Mouse (Mus musculus) cerebellum, adult 2 months (tissue): Measurements from ENCODE around the gene Csf3.

Experiments used
- CTCF ChIP-seq: fragments of 200-500 bp; IDR thresholded peaks from 2 replicates; pipeline ENCODE4 v1.5.1; 2011; ENCODE audit warnings: low read depth, mild to moderate bottlenecking, control low read depth, low read length, moderate library complexity, borderline replicate concordance; ENCODE audit not compliant: insufficient read depth
- POLR2A ChIP-seq: fragments of 200-500 bp; IDR thresholded peaks from 2 replicates; pipeline ENCODE4 v1.6.1; 2011; ENCODE audit warnings: low read length, control low read depth, borderline replicate concordance; ENCODE audit not compliant: insufficient read depth

GRCm38 (mm10) chr11:98752562-98753140 lies 51.6 kb downstream of the Csf3 start:
- TF ChIP-seq POLR2A: no peak
- no peak for TF ChIP-seq CTCF
